Mouse (Mus musculus) CH12F3 (cell line): ENCODE measurements around the gene Prok2.

Experiments used
- in situ Hi-C: fragments of 300-500 bp; cut with MboI; formaldehyde crosslinking; loops from 2 replicates; pipeline ENCODE4 v1.14.3; 2020; ENCODE audit warnings: low sequenced_read_pairs

The Prok2 gene

GRCm38 (mm10) chr6:99725971-99726561, at the start of gene Prok2:
Gene Prok2, minus strand, starts transcription at chr6:99726392.
- in situ Hi-C loops: no loop called here

GRCm38 (mm10) chr6:99774680-99775079, 48.5 kb upstream of the Prok2 start:
- in situ Hi-C loops: no loop called here

GRCm38 (mm10) chr6:99768495-99768894, 42.3 kb upstream of the Prok2 start:
- in situ Hi-C loops: no loop called here

GRCm38 (mm10) chr6:99764916-99765315, 38.7 kb upstream of the Prok2 start:
- in situ Hi-C loops: no loop called here

GRCm38 (mm10) chr6:99762069-99762985, 36.1 kb upstream of the Prok2 start:
- in situ Hi-C loops: no loop called here

- in situ Hi-C loops: no loop called here
Measured at GRCm38 (mm10) chr6:99756105-99756504, 29.9 kb upstream of the Prok2 start.

GRCm38 (mm10) chr6:99751308-99751707, 25.1 kb upstream of the Prok2 start:
- in situ Hi-C loops: no loop called here

- in situ Hi-C loops: no loop called here
Measured at GRCm38 (mm10) chr6:99746275-99746674, 20.1 kb upstream of the Prok2 start.

- in situ Hi-C loops: no loop called here
Measured at GRCm38 (mm10) chr6:99742866-99743265, 16.7 kb upstream of the Prok2 start.

- in situ Hi-C loops: no loop called here
Measured at GRCm38 (mm10) chr6:99734666-99735065, 8.5 kb upstream of the Prok2 start.

GRCm38 (mm10) chr6:99732673-99733072, 6.5 kb upstream of the Prok2 start:
- in situ Hi-C loops: no loop called here

GRCm38 (mm10) chr6:99731926-99732325, 5.7 kb upstream of the Prok2 start:
- in situ Hi-C loops: no loop called here

GRCm38 (mm10) chr6:99729853-99730252, 3.7 kb upstream of the Prok2 start:
- in situ Hi-C loops: no loop called here

- in situ Hi-C loops: no loop called here
Measured at GRCm38 (mm10) chr6:99726576-99727303, 548 bp upstream of the Prok2 start.

GRCm38 (mm10) chr6:99722390-99722789, 3.8 kb downstream of the Prok2 start:
- in situ Hi-C loops: no loop called here

GRCm38 (mm10) chr6:99721032-99721431, 5.2 kb downstream of the Prok2 start:
- in situ Hi-C loops: no loop called here

- in situ Hi-C loops: no loop called here
Measured at GRCm38 (mm10) chr6:99715913-99716312, 10.3 kb downstream of the Prok2 start.

- in situ Hi-C loops: no loop called here
Measured at GRCm38 (mm10) chr6:99715191-99715590, 11.0 kb downstream of the Prok2 start.

GRCm38 (mm10) chr6:99713256-99713655, 12.9 kb downstream of the Prok2 start:
- in situ Hi-C loops: no loop called here

- in situ Hi-C loops: no loop called here
Measured at GRCm38 (mm10) chr6:99711576-99712101, 14.6 kb downstream of the Prok2 start.

- in situ Hi-C loops: no loop called here
Measured at GRCm38 (mm10) chr6:99700484-99700883, 25.7 kb downstream of the Prok2 start.
